Mouse (Mus musculus) liver, embryonic 11.5 days (tissue): ENCODE data around the gene Mff. TPM values are rescaled to one million over a fixed set of nuclear protein-coding genes. Genes with fewer than 3 reads are reported as not detected.

Source experiments
- ATAC-seq: fragments of 200-750 bp; cut with Nextera tagmentation; replicated peaks from 2 replicates; pipeline ENCODE4 v1.8.0; 2017; ENCODE audit warnings: moderate number of reproducible peaks, mild to moderate bottlenecking, moderate TSS enrichment, moderate library complexity; ENCODE audit not compliant: low FRiP score
- DNase-seq: peaks from one replicate; pipeline ENCODE4 v3.0.0-alpha.2; 2017; ENCODE audit warnings: low spot score
- H3K27ac ChIP-seq: fragments of 300-500 bp; sonication (generic); 2 replicates; pipeline ENCODE4 v1.5.1; 2014; ENCODE audit warnings: mild to moderate bottlenecking, low read depth, low read length, control low read depth
- H3K27me3 ChIP-seq: fragments of 300-500 bp; sonication (generic); replicated peaks from 2 replicates; pipeline ENCODE4 v1.6.1; 2014; ENCODE audit warnings: low read length, mixed read lengths; ENCODE audit not compliant: control insufficient read depth, insufficient read depth
- H3K36me3 ChIP-seq: fragments of 300-500 bp; sonication (generic); 2 replicates; pipeline ENCODE4 v1.6.1; 2014; ENCODE audit warnings: mild to moderate bottlenecking, low read length, moderate library complexity, mixed read lengths; ENCODE audit not compliant: control insufficient read depth, insufficient read depth
- H3K4me1 ChIP-seq: fragments of 300-500 bp; sonication (generic); replicated peaks from 2 replicates; pipeline ENCODE4 v1.6.1; 2014; ENCODE audit warnings: low read length, mixed read lengths; ENCODE audit not compliant: control insufficient read depth, insufficient read depth
- H3K4me2 ChIP-seq: fragments of 300-500 bp; sonication (generic); 2 replicates; pipeline ENCODE4 v1.6.1; 2014; ENCODE audit warnings: mild to moderate bottlenecking, control low read depth, moderate library complexity
- H3K4me3 ChIP-seq: fragments of 300-500 bp; sonication (generic); 2 replicates; pipeline ENCODE4 v1.5.1; 2014; ENCODE audit warnings: low read depth, low read length, control low read depth
- H3K9ac ChIP-seq: fragments of 300-500 bp; sonication (generic); 2 replicates; pipeline ENCODE4 v1.6.1; 2014; ENCODE audit warnings: low read depth, low read length, control low read depth
- H3K9me3 ChIP-seq: fragments of 300-500 bp; sonication (generic); 2 replicates; pipeline ENCODE4 v1.6.1; 2016; ENCODE audit warnings: low read length, inconsistent platforms, mixed read lengths; ENCODE audit not compliant: control insufficient read depth
- WGBS: fragments of 180-500 bp; shearing (Covaris S2); extraction: QIAGEN DNeasy Blood & Tissue Kit; methylation state at CpG from one replicate; pipeline ENCODE4 v1.1.7; 2014; 5-methylcytosine and 5-hydroxymethylcytosine counted together
- polyA plus RNA-seq: library from polyadenylated mRNA; unstranded; fragments of >200 nt; fragmentation: Nextera tagmentation; extraction: Ambion mirVana; gene quantifications from 2 replicates; pipeline ENCODE4 v1.2.1, GENCODE M21; 2014

Mff gene
- polyA plus RNA-seq, 1 experiment from 2014 or later = 273 TPM

GRCm38 (mm10) chr1:82795211-82795610, 70.5 kb downstream of the Mff start:
- Histone ChIP-seq H3K4me1 (no peaks in the 10 kb centered on the region), H3K9me3 (no peaks in the 10 kb centered on the region), H3K27me3 (no peaks in the 10 kb centered on the region), H3K4me3 (no peak overlapping the region), H3K36me3 (no peaks in the 10 kb centered on the region), H3K9ac (no peak overlapping the region), H3K4me2 (no peak overlapping the region), H3K27ac (no peak overlapping the region)
- WGBS = 87% methylated on average over 2 of the region's 2 CpGs
- DNase-seq = no peak
- ATAC-seq = no peak

- DNase-seq (no peak), ATAC-seq (no peak)
- H3K27me3 ChIP-seq = no peaks in the 10 kb centered on the region
- no peak overlapping the region for H3K4me3 ChIP-seq
- 42% methylated on average over 18 of the region's 18 CpGs for WGBS
- H3K9me3 ChIP-seq = no peaks in the 10 kb centered on the region
- H3K4me2 ChIP-seq = no peak overlapping the region
- no peak overlapping the region for H3K27ac ChIP-seq
- no peak overlapping the region for H3K9ac ChIP-seq
- H3K36me3 ChIP-seq = no peaks in the 10 kb centered on the region
- no peaks in the 10 kb centered on the region for H3K4me1 ChIP-seq
These were observed 71.2 kb downstream of the Mff start for GRCm38 (mm10) chr1:82795702-82796443.

- H3K27ac ChIP-seq = no peak overlapping the region
- no peaks in the 10 kb centered on the region for H3K36me3 ChIP-seq
- no peak overlapping the region for H3K4me2 ChIP-seq
- DNase-seq = no peak
- no peak for ATAC-seq
- WGBS = 63% methylated on average over 4 of the region's 4 CpGs
- H3K27me3 ChIP-seq = no peaks in the 10 kb centered on the region
- no peaks in the 10 kb centered on the region for H3K9me3 ChIP-seq
- no peak overlapping the region for H3K9ac ChIP-seq
- H3K4me3 ChIP-seq = no peak overlapping the region
- no peaks in the 10 kb centered on the region for H3K4me1 ChIP-seq
These were observed 72.4 kb downstream of the Mff start for GRCm38 (mm10) chr1:82797088-82797487.

GRCm38 (mm10) chr1:82798304-82798703, 73.6 kb downstream of the Mff start:
- H3K9ac ChIP-seq = no peak overlapping the region
- H3K27me3 ChIP-seq = no peaks in the 10 kb centered on the region
- no peaks in the 10 kb centered on the region for H3K4me1 ChIP-seq
- DNase-seq = no peak
- no peak for ATAC-seq
- no peaks in the 10 kb centered on the region for H3K9me3 ChIP-seq
- H3K4me2 ChIP-seq = no peak overlapping the region
- 67% methylated on average over 5 of the region's 5 CpGs for WGBS
- no peak overlapping the region for H3K27ac ChIP-seq
- H3K4me3 ChIP-seq = no peak overlapping the region
- no peaks in the 10 kb centered on the region for H3K36me3 ChIP-seq

- Histone ChIP-seq H3K9ac (no peak overlapping the region), H3K9me3 (no peaks in the 10 kb centered on the region), H3K27me3 (no peaks in the 10 kb centered on the region), H3K4me3 (no peak overlapping the region), H3K4me1 (no peaks in the 10 kb centered on the region), H3K27ac (no peak overlapping the region), H3K36me3 (no peaks in the 10 kb centered on the region), H3K4me2 (no peak overlapping the region)
- 81% methylated on average over 4 of the region's 4 CpGs for WGBS
- ATAC-seq (no peak), DNase-seq (no peak)
These were observed 74.2 kb downstream of the Mff start for GRCm38 (mm10) chr1:82798922-82799321.

- Histone ChIP-seq H3K4me3 (no peak overlapping the region), H3K36me3 (no peaks in the 10 kb centered on the region), H3K4me1 (no peaks in the 10 kb centered on the region), H3K27ac (no peak overlapping the region), H3K27me3 (no peaks in the 10 kb centered on the region), H3K9ac (no peak overlapping the region), H3K9me3 (no peaks in the 10 kb centered on the region), H3K4me2 (no peak overlapping the region)
- WGBS = 80% methylated on average over 12 of the region's 12 CpGs
- ATAC-seq = no peak
- no peak for DNase-seq
These were observed 76.6 kb downstream of the Mff start for GRCm38 (mm10) chr1:82801105-82801783.

Other genes with a start within 250 kb of the Mff start
- 0.05 and 0.15 TPM in 2 replicates for gene Col4a4, start 138.0 kb upstream of the Mff start, polyA plus RNA-seq
- gene Col4a3, start 138.0 kb upstream of the Mff start, polyA plus RNA-seq = 0.14 and 0.22 TPM in 2 replicates
- 0.12 TPM in 1 of 2 replicates, not detected in the other for gene Tm4sf20, start 43.6 kb downstream of the Mff start, polyA plus RNA-seq
- not detected in 2 replicates for gene Gm47791, start 46.4 kb downstream of the Mff start, polyA plus RNA-seq
- gene Agfg1, start 114.6 kb downstream of the Mff start, polyA plus RNA-seq = 47.6 and 58.7 TPM in 2 replicates
- gene A030005L19Rik, start 188.4 kb downstream of the Mff start, polyA plus RNA-seq = not detected in 2 replicates
- gene A030014E15Rik, start 200.0 kb downstream of the Mff start, polyA plus RNA-seq = not detected in 2 replicates
- not detected in 2 replicates for gene Gm6217, start 206.5 kb downstream of the Mff start, polyA plus RNA-seq
- gene A030003K21Rik, start 218.5 kb downstream of the Mff start, polyA plus RNA-seq = not detected in 2 replicates
- not detected in 2 replicates for gene Gm7544, start 231.1 kb downstream of the Mff start, polyA plus RNA-seq
- not detected in 2 replicates for gene Gm47955, start 235.4 kb downstream of the Mff start, polyA plus RNA-seq